Mouse (Mus musculus): ENCODE measurements around the gene Tspan18.

DNA sequence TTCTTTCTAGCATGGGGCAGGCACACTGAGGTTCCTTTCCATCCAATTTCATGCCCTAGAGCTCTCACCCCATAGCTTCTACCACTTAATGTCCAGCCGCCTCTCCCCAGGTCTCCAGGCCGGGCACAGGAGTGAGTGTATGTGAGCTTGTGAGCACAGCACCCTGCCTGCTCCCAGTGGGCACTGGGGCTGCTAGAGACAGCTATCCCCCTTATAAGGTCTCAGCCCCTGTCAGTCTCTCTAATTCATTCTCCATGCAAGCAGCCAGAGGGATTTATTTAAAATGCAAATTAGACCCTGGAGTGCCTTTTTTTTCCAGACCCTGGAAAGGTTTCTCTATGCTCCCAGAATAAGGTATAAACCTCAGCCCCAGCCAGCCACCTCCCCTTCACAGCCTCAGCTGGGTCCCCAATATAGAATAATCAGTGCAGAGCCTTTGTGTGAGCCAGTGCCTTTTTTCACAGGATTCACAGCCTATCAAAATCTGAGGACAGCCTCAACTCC, 54.1 kb downstream of the Tspan18 start:
- TF ChIP-seq CTCF (IDR thresholded peaks at IDR 0.05; ENCODE audit: low read depth, low read length) = no peak
- no peak for TF ChIP-seq POLR2A (IDR thresholded peaks at IDR 0.05; ENCODE audit: insufficient read depth, low read length)
- TF ChIP-seq EP300 (IDR thresholded peaks at IDR 0.05; ENCODE audit: insufficient read depth, low read depth, low read length) = no peak
